Mouse (Mus musculus) heart, postnatal 0 days (tissue): ENCODE results near the gene Sectm1a.

Experiments
- CTCF ChIP-seq: IDR thresholded peaks from 2 replicates; pipeline ENCODE4 v1.5.1; 2016; ENCODE audit warnings: antibody characterized with exemption, control low read depth, low read depth
- EP300 ChIP-seq: IDR thresholded peaks from 2 replicates; pipeline ENCODE4 v1.6.1; 2016; ENCODE audit warnings: antibody characterized with exemption, low read depth

DNA sequence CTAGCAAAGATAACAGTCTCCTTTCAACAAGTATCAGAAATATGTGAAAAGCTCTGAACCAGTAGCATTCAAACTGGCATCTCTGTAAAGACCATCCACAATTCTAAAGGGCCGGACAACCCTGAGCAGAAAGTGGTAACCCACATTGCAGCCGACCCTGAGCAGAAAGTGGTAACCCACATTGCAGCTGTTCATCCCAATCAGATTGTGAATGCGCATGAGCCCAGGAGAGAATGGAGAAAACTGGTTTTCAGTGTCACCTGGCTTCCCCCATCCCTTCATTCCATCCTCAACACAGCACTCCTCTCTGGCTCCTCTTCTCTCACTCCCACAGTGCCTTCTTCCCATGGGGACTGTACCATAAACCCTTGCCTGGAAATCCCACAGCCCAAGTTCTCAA lies 46.4 kb upstream of the Sectm1a start:
- TF ChIP-seq EP300 (no peak), CTCF (no peak)
